Comparison of ENCODE assay signal across 18 mouse cellular contexts in the genomic region with DNA sequence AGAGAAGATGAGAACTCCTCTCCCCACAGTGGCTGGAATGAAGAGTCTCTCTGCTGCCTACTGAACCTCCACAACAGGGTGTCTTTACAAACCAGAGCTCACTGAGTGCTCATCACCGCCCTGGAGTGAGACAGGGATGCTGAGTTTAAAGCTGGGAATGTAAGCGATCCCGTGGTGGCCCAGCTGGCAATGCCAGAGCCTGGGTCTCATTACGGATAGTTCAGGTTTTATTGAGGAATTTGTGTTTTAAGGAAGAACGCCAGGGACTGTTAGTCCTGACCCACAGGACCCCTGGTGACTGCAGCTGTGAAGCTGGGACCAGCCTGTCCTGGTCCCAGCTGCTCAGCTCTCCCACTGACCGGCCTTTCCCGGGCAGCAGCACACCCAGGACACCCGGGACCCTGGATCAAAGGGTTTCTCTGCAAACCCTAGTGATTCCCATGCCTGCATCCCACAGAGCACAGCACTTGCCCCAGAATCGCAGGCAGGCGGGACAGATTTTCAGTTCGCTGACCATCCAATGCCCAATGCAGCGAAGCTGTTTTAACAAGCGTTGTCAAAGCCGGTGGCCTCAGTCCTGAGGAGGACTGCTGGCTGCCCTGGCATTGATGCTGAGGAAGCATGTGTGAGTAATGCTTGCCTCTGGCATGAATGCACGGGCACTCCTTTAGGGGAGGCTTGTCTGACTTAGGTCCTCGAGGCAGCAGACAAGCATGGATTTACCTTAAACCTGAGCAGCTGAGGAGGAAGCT.
DNase-seq lines count a peak whose midpoint lies in the region; ATAC-seq lines count a peak whose summit lies in the region.
"Had no signal": no experiment of that assay in that cellular context is flagged by ENCODE, and none has a peak within 500 bp of the region (broad histone marks: within the 10 kb centered on the region; RNA-seq: fewer than 3 reads in every experiment).

No protein-coding gene starts in this region.

- no peak for DNase-seq in heart, postnatal 4 days
- peak; percentile 11 for DNase-seq in urinary bladder, postnatal 14 days (ENCODE audit: low spot score)
- no peak for DNase-seq in urinary bladder, adult 18-20 months (ENCODE audit: low spot score in 2 of 2)
- DNase-seq in liver, embryonic 13.5 days, result no peak
- peak; percentile 35 for DNase-seq in testis, postnatal 14 days (ENCODE audit: low spot score)
- no peak for DNase-seq in kidney, postnatal 4 days
- DNase-seq in spleen, postnatal 14 days (ENCODE audit: low spot score in 2 of 2), result no peak
- DNase-seq: adrenal gland, adult 2 months; B cell, adult 2 months; cerebellum, adult 2 months; forebrain, postnatal 0 days; gastrocnemius, postnatal 10 days; thymus, adult 18-20 months had no signal

- H3K4me2 ChIP-seq in heart, embryonic 13.5 days, result no peak overlapping the region
- H3K4me2 ChIP-seq in liver, embryonic 13.5 days, result peak overlapping the region; percentile 41
- H3K4me2 ChIP-seq: kidney, embryonic 15.5 days had no signal

- peaks cover 38% of the 10 kb centered on the region for H3K27me3 ChIP-seq in heart, embryonic 13.5 days (replicated peaks)
- H3K27me3 ChIP-seq in liver, embryonic 13.5 days, result peaks cover 24% of the 10 kb centered on the region; the same call in 1 of the 2 replicates
- H3K27me3 ChIP-seq: kidney, embryonic 15.5 days had no signal

- no peak overlapping the region for H3K27ac ChIP-seq in heart, embryonic 13.5 days (replicated peaks)
- H3K27ac ChIP-seq in liver, embryonic 13.5 days, result no peak overlapping the region
- H3K27ac ChIP-seq: kidney, embryonic 15.5 days had no signal

- H3K36me3 ChIP-seq in heart, embryonic 13.5 days, result no peaks in the 10 kb centered on the region
- no peaks in the 10 kb centered on the region for H3K36me3 ChIP-seq in liver, embryonic 13.5 days
- H3K36me3 ChIP-seq: kidney, embryonic 15.5 days had no signal

- 0 out of 2 replicates have a peak overlapping the region, but pooled peaks have one; percentile 7 for H3K9ac ChIP-seq in heart, embryonic 13.5 days
- peak overlapping the region; percentile 48; the same call in 1 of the 2 replicates for H3K9ac ChIP-seq in liver, embryonic 13.5 days
- H3K9ac ChIP-seq: forebrain, postnatal 0 days; kidney, embryonic 15.5 days had no signal

- H3K4me3 ChIP-seq in heart, embryonic 13.5 days, result no peak overlapping the region
- H3K4me3 ChIP-seq in liver, embryonic 13.5 days (replicated peaks), result no peak overlapping the region
- H3K4me3 ChIP-seq: kidney, embryonic 15.5 days; myocyte had no signal

- peaks cover 8% of the 10 kb centered on the region for H3K4me1 ChIP-seq in heart, embryonic 13.5 days
- peaks cover 30% of the 10 kb centered on the region for H3K4me1 ChIP-seq in liver, embryonic 13.5 days (replicated peaks)

- WGBS in heart, embryonic 13.5 days, result 49% methylated on average over 16 of the region's 16 CpGs
- WGBS in liver, embryonic 13.5 days (ENCODE audit: insufficient replicate concordance), result 67% methylated on average over 16 of the region's 16 CpGs

- no peak for ATAC-seq in heart, embryonic 13.5 days (ENCODE audit: extremely low read depth, insufficient number of reproducible peaks, low FRiP score, low TSS enrichment)
- ATAC-seq in liver, embryonic 13.5 days (ENCODE audit: low read depth), result peak; percentile 24
- ATAC-seq: forebrain, postnatal 0 days; inflammation-experienced regulatory T-cells, adult 6 months; lung, postnatal 0 days had no signal

- no peaks in the 10 kb centered on the region for H3K9me3 ChIP-seq in heart, embryonic 13.5 days
- H3K9me3 ChIP-seq in liver, embryonic 13.5 days (replicated peaks), result no peaks in the 10 kb centered on the region
- H3K9me3 ChIP-seq: kidney, embryonic 15.5 days had no signal

Comparison
In these comparisons a context has a peak if more than half of its experiments do, and no peak if none do; other contexts are left out.
1. DNase-seq: peak in urinary bladder, postnatal 14 days (single experiment) and testis, postnatal 14 days (single experiment); none in heart, postnatal 4 days (single experiment), urinary bladder, adult 18-20 months (0 of 2), liver, embryonic 13.5 days (single experiment), kidney, postnatal 4 days (0 of 2) and spleen, postnatal 14 days (0 of 2).